Mouse (Mus musculus): ENCODE data around the gene Robo2.
"Not testable (repeated sequence)": the region's sequence is repeated elsewhere in the genome, so short reads cannot be mapped to it uniquely, and the experiment has no call there.

Robo2 gene

DNA sequence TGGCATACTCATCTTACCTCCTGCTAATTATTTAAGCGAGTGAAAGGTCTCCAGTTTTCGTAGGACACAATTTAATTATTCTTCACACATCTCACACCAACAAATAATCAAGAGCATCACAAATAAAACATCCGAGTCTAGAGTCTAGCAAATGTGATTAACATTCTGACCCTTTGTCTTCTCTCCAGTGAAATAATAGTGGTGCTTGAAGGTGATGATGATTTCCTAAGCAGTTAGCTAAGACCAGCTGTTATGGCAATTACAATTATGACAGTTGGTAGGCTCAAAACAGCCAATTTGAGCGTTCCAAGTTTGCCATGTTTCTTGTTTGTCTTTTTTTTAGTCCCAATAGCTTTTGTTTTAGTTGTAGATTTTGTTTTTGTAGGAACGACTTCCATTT lies 210.9 kb downstream of the Robo2 start:
- no peak for DNase-seq (ENCODE audit: low read depth, low spot score)

- no peak for DNase-seq (ENCODE audit: low read depth, low spot score)
These were observed 211.5 kb downstream of the Robo2 start for GRCm38 (mm10) chr16:74200024-74200703.

- no peak for DNase-seq (ENCODE audit: low read depth, low spot score)
These were observed 218.6 kb downstream of the Robo2 start for GRCm38 (mm10) chr16:74192979-74193554.

DNA sequence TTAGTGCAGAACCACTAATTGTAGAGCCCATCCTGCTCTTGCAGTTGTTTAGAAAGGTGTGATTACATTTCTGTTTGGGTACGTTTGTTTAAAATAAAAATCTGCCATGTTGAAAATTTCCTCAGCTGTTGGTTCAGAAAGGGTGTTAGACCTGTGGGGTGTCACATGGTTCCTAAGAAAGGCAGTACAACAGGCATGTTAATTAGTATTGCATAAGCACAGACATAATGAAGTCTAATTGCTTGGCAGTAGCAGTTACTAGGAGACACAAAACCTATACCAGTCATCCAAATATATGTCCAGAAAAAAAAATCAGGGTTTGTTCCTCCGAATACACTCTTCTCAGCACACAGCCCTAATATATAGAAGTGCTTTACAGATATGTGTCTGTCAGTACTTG lies 220.0 kb downstream of the Robo2 start:
- no peak for DNase-seq (ENCODE audit: low read depth, low spot score)

DNA sequence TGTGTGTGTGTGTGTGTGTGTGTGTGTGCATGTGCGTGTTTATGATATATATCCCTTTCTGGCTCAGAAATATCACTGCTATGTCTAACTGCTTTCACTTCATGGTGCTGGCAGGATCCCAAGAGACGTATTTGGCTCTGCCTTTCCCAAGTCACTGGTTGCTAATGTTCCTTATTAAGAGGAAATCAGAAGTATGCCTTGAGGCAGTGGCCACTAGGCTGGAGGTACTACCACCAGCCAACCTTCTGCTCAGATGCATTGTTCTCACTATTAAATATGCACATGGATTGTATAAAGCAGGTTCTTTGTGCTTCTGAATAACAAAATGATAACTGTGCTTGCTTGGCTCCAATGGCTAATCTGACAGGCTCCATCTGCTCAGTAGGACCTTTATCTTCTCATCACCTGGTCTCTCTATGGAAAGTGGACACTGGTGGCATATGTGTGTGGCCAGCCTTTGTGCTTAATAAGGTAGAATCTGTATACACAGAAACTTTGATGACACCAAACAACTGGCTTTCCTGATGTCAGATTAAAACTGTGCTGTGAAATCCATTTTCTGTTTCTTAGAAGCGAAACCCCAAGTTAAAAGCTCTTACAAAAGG lies 229.0 kb downstream of the Robo2 start:
- no peak for DNase-seq (ENCODE audit: low read depth, low spot score)

GRCm38 (mm10) chr16:74172673-74173072 lies 239.0 kb downstream of the Robo2 start:
- peak; percentile 49 for DNase-seq (ENCODE audit: low read depth, low spot score)

DNA sequence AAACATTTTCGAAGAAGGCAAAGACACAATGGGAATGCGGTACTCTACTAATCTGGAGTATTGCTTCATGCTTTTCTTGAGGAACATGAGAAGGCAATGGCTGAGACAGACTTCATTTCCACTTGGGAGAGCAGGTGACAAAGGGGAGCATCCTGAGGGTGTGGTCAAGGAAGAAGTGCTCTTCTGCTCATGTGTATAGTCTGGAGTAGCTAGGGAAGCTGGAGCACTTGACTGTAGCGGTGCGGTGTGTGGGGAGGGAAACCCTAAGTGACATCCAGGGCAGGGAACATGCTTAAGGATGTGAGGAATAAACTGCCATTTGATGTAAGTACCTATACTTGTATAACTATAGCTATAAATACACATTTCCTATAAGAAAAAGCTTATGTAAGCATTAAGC lies 242.0 kb downstream of the Robo2 start:
- no peak for DNase-seq (ENCODE audit: low read depth, low spot score)

GRCm38 (mm10) chr16:74169121-74169520 lies 242.5 kb downstream of the Robo2 start:
- DNase-seq (ENCODE audit: low read depth, low spot score), result no peak

DNA sequence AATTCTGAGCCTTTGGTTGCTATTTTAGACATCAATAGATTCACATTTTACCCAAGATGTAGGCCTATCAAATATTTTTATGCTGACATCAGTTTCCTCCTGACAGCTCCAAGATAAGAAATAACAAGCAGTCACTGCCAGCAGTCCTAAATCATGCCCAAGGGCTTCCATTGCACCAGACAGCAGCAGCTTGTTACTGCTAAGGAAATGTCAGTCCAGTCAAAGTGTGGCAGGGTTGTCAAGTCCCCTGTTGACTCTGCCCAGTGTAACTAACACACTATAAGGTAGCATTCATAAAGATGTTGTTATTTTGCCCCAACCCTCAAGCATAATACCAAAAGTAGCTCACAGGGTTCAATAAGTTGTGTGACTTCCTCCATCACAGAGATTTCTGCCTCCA lies 243.8 kb downstream of the Robo2 start:
- no peak for DNase-seq (ENCODE audit: low read depth, low spot score)

DNA sequence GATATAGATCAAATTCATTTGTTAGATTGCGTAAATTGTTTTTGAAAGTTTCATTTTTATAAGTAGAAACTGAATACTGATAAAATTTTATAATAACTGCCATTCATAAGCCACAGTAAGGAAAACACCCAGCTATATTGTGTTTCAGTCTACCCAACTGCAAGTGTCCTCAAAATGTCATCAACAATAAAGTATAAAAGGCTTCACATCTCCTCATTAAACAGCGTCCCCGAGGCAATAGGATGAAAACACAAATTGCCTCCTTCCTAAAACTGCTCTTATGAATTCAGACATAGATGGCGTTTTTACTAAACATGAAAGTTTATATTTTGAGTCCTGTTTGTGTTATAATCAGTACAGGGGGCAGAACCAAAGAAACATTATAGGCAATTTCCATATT lies 249.6 kb downstream of the Robo2 start:
- DNase-seq (ENCODE audit: low read depth, low spot score), result no peak

DNA sequence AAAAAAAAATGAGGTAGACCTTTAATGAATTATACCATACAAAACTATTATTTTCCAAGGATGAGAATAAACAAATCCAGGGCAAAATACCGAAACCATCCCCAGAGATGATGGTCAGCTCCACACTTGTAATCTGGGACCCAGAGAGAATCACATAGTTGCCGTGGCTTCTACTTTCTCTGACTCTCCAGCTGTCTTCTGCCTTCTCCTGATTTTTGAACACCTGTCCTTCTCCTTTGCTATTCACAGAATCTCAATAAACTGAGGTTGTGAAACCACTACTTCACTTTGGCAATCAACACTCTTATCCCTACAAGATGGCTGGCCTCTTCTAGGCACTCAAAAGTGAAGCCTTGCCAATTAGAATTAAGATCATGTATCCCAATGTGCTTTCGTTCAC lies 252.4 kb downstream of the Robo2 start:
- no peak for DNase-seq (ENCODE audit: low read depth, low spot score)

DNA sequence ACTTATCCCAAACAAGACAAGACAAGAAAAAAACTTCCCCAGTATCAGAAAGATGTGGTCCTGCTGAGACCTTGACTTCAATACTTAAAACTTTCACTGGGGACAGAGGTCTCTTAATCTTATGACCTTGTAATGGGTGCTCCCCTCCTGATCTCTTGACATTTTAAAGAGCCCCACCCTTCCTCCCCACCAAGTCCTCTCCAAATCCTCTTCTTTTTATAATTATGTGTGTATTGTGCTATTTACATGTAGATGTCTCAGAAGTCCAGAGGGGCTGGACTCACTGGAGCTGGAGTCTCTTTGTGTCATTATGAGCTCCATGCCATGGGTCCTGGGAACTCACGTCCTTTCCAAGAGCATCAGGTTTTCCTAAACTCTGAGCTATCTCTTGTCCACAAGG lies 275.4 kb downstream of the Robo2 start:
- no peak for DNase-seq (ENCODE audit: low read depth, low spot score)

DNA sequence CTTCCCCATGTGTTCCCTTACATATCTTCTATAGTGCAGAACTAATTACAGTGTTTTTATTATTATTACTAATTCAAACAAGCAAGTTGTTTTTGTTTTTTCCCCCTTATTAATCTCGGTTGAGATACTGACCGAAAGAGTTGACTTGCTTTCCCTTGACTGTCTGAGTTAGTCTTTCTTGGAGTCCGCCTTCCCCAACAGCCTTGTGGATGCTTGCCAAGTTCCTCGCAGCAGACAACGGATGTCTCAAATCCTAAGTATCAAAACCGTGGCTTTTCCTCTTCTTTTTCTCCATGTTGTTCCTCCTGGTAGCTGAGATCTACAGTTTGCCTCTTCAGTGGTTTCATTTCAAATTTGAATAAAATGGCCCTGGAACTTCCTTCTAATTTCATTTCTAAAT lies 278.8 kb downstream of the Robo2 start:
- DNase-seq (ENCODE audit: low read depth, low spot score), result no peak

DNA sequence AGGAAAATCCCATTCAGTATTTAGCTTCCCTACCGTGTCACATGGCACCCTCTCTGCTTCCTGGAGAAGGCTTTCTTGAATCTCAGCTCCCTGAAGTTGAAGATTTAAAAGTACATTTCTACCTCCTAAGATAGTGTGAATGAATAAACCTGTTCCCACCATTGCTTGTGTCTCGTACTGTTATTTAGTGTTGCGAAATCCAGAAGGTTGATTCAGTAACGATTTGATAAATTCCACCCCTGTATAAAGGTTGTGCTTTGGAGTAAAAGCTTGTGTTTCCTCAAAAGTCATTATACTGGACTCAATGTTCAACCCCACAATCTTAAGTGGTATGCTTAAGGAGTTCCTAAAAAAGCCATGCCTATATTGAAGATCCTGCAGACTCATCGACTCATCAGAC lies 280.3 kb downstream of the Robo2 start:
- no peak for DNase-seq (ENCODE audit: low read depth, low spot score)

GRCm38 (mm10) chr16:74128443-74128983 lies 283.1 kb downstream of the Robo2 start:
- DNase-seq (ENCODE audit: low read depth, low spot score), result no peak

DNA sequence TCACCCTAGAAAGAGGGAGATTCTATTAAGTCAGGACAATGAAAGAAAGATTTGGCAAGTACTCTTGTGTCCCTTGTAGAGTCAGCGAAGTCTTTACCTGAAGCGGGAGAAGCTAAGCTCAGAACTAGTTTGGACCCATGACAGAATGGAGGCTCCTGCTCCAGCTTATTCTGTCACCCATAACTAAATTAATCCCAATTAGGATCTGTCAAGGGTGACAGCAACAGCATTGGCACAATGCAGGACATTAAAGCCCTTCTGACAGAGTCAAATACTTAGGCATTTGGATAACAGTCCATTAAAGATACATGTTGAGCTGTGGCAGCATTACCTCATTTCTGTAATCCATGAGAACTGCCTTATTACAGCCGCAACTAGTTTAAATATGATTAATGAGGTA lies 298.5 kb downstream of the Robo2 start:
- DNase-seq (ENCODE audit: low read depth, low spot score), result no peak

- no peak for DNase-seq (ENCODE audit: low read depth, low spot score)
These were observed 300.5 kb downstream of the Robo2 start for GRCm38 (mm10) chr16:74111101-74111500.

GRCm38 (mm10) chr16:74104449-74104848 lies 307.2 kb downstream of the Robo2 start:
- not testable (repeated sequence) for DNase-seq (ENCODE audit: low read depth, low spot score)

DNA sequence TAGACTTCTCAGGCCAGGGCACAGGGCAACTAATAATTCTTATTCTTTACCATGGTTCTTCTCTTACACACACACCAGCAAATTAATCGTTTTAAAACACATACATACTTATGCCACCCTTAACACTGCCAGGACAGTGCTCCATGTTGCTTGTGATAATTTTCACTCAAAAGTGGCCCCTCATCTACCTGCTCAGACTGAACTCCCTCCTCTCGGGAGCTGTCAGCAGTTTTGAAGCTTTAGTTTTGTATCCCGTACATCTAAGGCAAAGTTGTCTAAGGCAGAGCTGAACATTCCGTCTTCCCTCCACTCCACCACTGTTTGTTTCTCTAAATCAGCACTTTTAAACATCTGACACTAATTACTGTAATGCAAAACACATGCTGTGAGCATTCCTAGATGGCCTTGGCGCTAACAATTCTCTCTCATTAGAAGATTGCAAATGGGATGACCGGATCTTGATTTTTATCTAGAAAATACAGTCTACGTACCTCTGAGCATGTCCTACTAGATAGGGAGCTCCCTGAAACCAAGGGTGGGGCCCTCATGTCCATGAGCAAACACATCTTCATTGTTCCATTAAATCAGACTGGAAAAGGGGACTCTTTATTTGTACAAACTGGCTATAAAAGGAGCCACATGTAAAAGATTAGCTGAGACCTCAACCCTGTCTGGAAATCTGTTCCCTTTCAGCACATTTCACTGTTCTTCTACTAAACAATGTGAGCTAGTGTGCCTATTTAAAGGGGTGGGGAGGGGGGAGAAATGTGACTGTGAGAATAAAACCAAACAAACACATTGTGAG lies 318.4 kb downstream of the Robo2 start:
- peak; percentile 61 for DNase-seq (ENCODE audit: low read depth, low spot score)

DNA sequence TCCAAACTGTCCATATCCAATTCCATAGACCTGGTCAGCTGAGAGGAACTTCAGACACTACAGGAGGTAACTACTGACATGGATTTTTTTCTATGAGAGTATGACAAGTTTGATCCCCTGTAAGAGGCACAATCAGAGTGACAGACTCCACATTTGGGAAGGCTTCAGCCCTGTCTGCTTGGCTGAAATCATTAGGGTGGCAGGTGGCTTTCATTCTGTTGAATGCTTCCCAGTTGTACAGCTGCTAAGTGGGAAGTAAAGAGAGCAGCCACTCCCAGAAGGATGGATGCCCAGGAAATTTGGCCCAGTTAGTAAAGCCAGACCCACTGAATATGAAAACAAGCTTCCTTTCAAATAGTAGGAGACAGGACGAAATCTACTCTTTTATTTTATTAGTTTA lies 321.7 kb downstream of the Robo2 start:
- no peak for DNase-seq (ENCODE audit: low read depth, low spot score)

- DNase-seq (ENCODE audit: low read depth, low spot score), result no peak
These were observed 327.4 kb downstream of the Robo2 start for GRCm38 (mm10) chr16:74084188-74084587.

DNA sequence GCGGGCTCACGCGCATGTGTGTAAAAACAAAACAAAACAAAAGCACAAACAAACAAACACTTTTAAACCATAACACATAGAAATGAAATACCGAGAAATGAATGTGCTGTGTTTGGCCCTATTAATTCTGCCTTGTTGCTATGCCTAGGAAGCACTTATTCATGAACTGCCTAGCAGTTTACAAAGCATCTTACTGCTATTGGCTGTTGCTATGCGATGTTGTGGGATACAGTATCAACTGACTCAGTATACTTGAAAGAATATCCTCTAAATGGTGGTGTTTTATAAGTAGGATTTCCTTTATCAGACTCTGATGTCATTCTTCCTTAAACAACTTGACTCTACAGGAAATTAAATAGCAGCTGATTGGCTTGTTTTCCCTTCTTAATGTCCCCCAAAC lies 339.0 kb downstream of the Robo2 start:
- no peak for DNase-seq (ENCODE audit: low read depth, low spot score)

Measured in mesoderm, embryonic 11.5 days (tissue).